Mouse (Mus musculus): ENCODE measurements at regions not wholly inside any gene's neighbourhood (a gene's known extent, or its start where the extent isn't known, plus 50 kb on each side); places are given as distances from the start of the nearest gene placed in this dataset.

DNA sequence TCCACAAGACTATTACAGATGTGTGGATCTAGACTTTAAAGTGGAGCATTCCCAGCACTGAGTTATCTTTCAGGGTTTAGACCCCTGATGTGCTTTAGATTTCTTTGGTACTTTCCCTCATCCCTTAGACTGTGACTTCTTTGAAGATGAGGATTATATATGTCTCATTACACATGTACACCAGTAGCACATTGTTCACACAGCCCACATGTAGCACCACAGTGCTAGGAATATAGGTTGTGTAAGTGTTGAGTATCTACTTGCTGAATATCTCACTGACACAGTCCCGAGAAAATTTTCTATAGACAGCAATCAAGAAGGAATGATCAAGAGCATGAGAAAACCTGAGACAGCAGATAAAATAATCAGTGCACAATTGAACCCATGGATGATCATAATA lies 243.4 kb upstream of the Brinp1 start:
- Histone ChIP-seq H3K4me2 (no peak overlapping the region), H3K9ac (replicated peaks) (no peak overlapping the region), H3K4me1 (peaks cover 4% of the 10 kb centered on the region; the same call in 1 of the 2 replicates), H3K36me3 (no peaks in the 10 kb centered on the region), H3K9me3 (replicated peaks) (no peaks in the 10 kb centered on the region), H3K27me3 (replicated peaks) (no peaks in the 10 kb centered on the region), H3K4me3 (replicated peaks) (no peak overlapping the region), H3K27ac (replicated peaks) (no peak overlapping the region)
- WGBS, result 92% methylated on average over 1 of the region's 1 CpGs
- no peak for ATAC-seq (ENCODE audit: low FRiP score)

DNA sequence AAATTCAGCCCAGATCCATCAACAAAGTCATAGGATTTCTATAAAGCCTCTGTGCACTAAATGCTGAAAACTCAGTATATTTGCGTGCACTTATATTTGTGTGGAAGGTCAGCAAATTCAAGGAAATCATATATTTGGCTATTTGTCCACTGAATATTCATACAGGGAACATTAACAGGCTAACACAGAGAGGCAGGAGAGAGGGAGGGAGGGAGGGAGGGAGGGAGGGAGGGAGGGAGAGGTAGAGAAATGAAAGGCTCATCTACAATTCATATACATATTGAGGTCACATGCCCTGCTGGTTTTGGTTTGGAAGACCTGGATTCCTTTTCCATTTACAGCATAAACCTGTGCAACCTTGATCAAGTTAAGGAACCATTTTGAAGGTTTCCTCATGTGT lies 241.9 kb upstream of the Brinp1 start:
- H3K4me2 ChIP-seq, result peak overlapping the region; percentile 78
- no peaks in the 10 kb centered on the region for H3K9me3 ChIP-seq (replicated peaks)
- peak overlapping the region; percentile 59; the same call in 1 of the 2 replicates for H3K9ac ChIP-seq (replicated peaks)
- H3K4me1 ChIP-seq, result peaks cover 4% of the 10 kb centered on the region; the same call in 1 of the 2 replicates
- H3K27me3 ChIP-seq (replicated peaks), result no peaks in the 10 kb centered on the region
- no peaks in the 10 kb centered on the region for H3K36me3 ChIP-seq
- ATAC-seq (ENCODE audit: low FRiP score), result 0 out of 2 replicates have a peak, but pooled peaks have one; percentile 35
- 89% methylated on average over 1 of the region's 1 CpGs for WGBS
- H3K4me3 ChIP-seq (replicated peaks), result peak overlapping the region; percentile 49
- H3K27ac ChIP-seq (replicated peaks), result peak overlapping the region; percentile 79

DNA sequence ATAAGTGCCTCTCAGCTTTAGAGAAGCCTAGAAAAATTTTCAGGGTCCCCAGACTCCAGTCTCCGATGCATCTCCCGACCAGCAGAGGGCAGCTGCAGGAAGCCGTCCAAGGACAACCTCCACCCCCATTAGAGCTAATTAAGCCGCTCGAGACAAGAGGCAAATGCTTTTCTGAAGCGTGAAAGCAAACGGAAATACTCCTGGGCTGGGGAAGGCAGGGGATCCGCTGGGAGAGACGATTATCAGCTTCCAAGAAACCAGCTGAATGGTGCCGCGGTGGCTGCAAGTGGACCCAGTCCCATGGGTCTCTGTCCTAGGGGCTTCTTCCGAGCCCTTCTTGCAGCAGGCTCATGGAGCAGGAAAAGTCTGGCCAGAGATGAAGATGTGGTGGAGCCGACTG lies 241.4 kb upstream of the Brinp1 start:
- 1% methylated on average over 13 of the region's 13 CpGs for WGBS
- Histone ChIP-seq H3K27ac (replicated peaks) (peak overlapping the region; percentile 79), H3K9me3 (replicated peaks) (no peaks in the 10 kb centered on the region), H3K4me2 (peak overlapping the region; percentile 78), H3K4me3 (replicated peaks) (peak overlapping the region; percentile 49), H3K4me1 (peaks cover 4% of the 10 kb centered on the region; the same call in 1 of the 2 replicates), H3K27me3 (replicated peaks) (no peaks in the 10 kb centered on the region), H3K9ac (replicated peaks) (peak overlapping the region; percentile 59), H3K36me3 (no peaks in the 10 kb centered on the region)
- peak; percentile 95 for ATAC-seq (ENCODE audit: low FRiP score)

All from neural tube, embryonic 15.5 days (tissue).